Mouse (Mus musculus) adrenal gland, adult 2 months (tissue): ENCODE measurements at regions not wholly inside any gene's neighbourhood (a gene's known extent, or its start where the extent isn't known, plus 50 kb on each side); places are given as distances from the start of the nearest gene placed in this dataset.
"Not testable (repeated sequence)": the region's sequence is repeated elsewhere in the genome, so short reads cannot be mapped to it uniquely, and the experiment has no call there.

Experiments
- DNase-seq: peaks from one replicate; pipeline ENCODE4 v3.0.0; 2021

DNA sequence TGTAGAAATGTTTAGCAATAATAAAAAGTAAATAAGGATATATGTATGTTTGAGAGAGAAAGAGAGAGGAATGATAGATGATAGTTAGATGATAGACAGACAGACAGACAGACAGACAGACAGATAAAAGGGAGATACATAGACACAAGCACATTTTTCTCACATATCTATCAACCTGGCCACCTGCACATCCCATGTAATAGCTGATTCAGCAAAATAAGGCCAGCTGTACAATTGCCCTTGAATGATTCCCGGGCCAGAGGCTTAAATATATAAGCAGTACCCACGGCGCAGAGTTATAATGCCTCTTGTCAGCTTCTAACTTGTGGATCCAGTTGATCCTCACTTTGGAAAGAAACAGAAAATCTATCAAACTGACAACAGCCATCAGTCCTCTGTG lies 178.5 kb downstream of the Tmem114 start:
- DNase-seq: no peak

GRCm38 (mm10) chr16:8245612-8246011 lies 179.3 kb downstream of the Tmem114 start:
- DNase-seq: no peak

DNA sequence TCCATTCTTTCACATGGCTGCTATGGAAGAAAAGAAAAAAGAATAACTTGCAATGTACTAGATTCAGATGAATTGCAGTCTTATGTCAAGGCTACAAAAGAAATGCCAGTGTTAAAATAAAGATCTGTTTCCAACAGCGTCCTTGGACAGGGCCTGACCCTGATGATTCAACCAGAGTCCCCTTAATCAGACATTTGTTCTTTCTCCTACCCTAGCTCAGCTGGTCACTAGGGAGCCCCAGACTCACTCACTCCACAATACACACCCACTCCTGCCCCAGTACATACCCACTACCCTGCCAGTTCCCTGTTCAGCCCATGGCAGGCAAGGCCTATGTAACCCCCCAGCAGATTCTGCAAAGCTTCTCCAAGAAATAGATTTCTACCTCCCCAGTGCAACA lies 190.6 kb downstream of the Tmem114 start:
- DNase-seq: peak; percentile 76

DNA sequence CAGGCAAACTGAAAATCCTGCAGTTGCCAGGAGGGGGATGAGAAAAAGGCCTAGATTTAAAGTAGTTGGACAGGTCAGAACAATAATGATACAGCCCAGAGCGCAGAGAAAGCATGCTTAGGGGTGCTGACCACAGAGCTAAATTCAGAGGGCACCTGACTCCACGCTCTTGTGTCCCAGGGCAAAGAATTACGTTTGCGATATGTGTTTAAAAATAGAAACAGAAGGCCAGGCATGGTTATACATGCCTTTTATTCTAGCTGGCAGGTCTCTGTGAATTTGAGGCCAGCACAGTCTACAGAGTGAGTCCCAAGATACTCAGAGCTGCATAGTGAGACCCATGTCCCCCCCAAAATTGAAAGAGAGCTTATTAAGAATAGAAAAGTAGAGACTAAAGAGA lies 192.9 kb downstream of the Tmem114 start:
- peak; percentile 24 for DNase-seq

- no peak for DNase-seq
Observed at GRCm38 (mm10) chr16:8223625-8224300, 201.2 kb downstream of the Tmem114 start.

DNA sequence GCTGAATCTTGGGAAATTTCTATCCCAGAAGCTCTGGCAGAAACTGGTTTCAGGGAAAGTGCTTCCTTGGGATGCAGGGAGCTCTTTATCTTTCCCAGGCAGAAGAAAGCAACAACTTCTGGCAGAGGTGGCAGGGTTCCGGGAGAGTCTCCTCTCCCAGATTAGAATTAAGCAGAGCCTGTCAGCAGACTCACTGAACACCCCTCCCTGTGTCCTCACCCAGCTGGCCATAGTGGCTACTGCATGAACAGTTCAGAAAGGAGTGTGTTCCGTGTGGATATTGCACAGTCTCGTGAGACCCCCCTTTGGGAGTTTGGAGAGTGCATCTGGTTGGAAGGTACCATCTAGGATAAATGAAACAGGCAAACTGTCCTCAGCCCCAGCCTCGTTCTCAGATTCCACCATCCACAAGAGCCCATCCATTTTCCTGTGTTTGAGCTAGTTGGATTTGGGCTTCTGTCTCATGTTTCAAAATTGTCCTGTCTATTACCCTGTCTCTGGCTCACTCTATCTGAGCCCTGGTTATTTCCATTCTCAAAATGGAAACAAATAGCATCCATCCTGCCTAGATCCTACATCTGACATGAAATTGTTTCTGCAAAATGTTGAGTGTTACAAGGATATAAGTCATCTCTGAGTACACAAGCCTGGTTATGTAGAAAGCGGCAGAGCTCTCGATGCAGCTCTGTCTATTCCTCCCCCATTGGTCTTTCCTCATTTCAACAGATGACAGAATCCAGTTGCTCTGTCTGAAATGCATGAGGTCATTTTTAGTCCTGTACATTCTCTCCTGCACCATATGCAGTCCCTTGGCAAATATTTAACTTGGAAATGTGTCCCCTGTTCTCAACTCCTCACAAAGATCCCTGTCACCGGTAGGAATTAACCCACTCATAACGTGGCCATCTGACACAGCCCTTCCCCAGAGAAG lies 216.4 kb downstream of the Tmem114 start:
- DNase-seq: no peak

DNA sequence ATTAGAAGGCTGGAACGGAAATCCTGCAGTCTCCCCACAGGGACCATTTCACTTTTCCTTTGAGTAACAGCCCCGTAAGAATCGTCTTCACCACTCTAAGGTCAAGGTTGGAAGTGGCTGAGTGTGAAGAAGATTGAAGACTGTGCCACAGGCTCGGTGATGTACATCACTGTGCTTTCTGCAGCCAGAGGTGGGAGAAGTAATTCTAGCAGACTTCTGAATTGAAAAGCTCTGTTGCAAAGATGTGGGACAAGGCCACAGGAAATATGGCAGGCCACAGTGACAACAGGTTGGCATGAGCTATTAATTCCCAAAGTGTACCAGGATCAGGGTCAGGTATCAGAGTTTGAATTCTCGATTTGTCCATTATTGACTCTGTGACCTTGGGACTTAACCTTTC lies 219.9 kb downstream of the Tmem114 start:
- peak; percentile 30 for DNase-seq

DNA sequence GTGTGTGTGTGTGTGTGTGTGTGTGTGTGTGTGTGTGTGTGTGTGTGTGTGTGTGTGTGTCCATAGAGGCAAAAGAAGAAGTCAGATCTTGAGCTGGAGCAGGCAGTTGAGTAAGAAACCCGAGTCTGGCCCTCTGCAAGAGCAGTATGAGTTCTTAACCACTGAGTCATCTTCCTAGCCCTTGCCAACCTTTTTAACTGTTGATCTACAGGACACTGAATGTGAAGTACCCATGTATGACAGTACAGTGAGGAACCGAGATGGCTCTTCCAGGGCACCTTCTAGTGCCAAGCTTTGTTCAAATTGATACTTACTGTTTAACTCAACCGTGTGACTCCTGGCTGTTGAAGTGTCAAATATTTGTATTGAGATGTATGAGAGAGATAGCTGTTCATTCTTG lies 223.6 kb downstream of the Tmem114 start:
- DNase-seq: no peak

GRCm38 (mm10) chr16:8198771-8199562 lies 226.0 kb downstream of the Tmem114 start:
- DNase-seq: no peak

DNA sequence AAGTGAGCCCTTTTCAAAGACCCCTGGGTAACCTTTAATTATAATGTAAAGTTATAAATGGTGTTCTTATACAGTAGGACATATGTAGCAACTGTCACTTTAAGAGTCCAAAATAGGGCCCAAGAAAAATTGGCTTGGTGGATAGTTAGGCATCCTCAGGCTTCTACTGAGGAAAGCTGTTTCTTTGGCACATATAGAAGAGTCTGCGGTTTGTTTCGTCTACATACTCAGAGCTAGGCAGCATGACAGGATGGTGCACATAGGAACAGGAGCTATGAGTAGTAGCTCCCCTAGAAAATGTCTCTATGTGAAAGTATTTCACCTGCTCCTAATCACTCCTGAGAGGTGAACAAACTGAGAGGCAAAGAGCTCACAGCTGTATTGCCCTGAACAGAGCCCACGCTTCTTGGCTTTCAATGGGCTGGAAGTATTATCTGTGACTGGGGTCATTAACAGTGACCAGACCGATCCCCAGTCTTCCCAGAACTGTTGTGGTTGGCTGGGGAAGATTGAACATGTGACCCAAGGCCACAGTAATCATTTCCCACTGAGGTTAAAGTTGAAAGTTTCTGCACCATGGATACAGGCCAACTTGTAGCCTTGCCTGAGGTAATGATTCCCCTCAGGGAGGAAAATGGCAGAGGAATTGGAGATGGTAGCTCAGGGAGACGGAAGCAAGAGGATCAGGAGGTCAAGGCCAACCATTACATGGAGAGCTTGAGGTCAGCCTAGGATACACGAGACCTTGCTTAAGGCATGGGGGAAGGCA lies 235.3 kb downstream of the Tmem114 start:
- DNase-seq: peak; percentile 33

DNA sequence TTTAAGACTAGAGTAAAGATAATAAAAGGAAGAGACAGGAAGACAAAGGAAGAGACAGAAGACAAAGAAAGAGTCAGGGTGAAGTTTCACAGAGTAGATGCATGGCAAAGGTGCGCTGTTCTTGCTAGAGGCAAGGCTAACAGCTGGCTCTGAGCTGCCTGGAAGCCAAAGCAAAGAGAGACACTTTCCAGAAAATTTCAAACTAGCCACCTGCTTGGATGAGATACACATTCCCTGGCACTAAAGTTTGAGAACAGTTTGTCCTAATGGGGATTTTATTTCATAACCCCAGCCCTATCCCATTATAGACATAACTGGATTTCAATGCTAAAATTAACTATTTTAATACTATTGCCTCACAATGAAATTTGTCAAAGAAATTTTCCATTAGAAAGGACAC lies 235.9 kb downstream of the Tmem114 start:
- no peak for DNase-seq

DNA sequence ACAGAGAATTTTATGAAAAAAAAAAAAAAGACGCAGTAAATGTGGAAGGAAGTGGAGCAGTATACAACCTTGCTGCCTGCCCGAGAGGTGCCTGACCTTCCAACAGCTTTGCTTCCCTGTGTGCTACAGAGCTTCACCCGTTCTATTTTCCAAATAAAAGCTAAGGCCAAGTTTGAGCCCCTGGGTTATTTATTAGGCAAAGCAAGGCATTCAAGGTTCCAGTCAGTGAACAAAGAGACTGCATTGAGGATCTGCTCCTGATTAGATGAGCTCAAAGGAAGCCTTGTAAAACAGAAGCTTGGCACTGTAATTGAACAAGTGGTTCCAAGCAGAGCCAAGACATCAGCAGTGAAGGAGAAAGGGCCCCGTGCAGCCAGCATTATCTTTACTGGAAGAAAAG lies 236.4 kb downstream of the Tmem114 start:
- peak; percentile 58 for DNase-seq

GRCm38 (mm10) chr16:8184781-8185180 lies 240.2 kb downstream of the Tmem114 start:
- peak; percentile 48 for DNase-seq

DNA sequence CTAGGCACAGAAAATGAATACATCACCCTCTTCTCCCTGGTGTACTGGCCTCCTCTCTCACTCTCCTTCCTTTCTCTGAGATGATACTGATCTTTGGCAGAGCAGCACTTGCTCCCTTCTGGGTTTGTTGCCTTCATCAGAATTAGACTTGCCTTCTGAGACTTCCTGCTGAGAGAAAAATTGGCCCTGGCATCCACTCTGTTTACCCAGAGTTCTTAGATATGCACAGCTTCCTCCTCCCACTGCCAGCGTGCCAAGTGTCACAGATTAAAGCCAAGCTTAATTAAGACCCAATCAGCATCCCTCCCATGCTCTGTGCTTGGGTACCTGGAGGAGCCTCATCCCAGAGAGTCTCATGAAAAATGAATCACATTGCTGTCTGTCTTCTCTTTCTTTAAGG lies 246.0 kb downstream of the Tmem114 start:
- DNase-seq: no peak

DNA sequence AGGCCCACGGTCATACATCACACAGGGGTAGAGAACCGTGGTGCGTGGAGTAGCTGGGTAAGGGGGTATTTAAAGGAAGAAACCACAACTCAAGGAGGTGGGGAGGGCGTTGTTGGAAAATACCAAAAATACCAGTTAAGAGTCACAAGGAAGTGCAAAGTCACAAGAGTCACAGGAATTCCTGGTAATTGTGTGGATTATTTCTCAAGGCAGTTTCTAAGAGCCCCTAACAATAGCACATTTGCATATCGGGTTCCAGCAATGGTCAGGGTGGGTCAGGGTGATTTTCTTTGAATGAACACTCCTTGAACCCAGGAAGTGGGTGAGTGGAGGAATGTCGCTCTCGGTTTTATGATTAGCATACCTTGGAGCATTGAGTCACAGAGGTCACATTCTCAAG lies 247.7 kb downstream of the Tmem114 start:
- DNase-seq: not testable (repeated sequence)

- no peak for DNase-seq
Observed at GRCm38 (mm10) chr16:8176126-8176525, 248.8 kb downstream of the Tmem114 start.
